In genomic region chr4:154419766-154420165, GRCm38 (mm10) we compare ENCODE assay signal across 22 mouse cellular contexts.
DNase-seq lines count a peak whose midpoint lies in the region; ATAC-seq lines count a peak whose summit lies in the region.
"Had no signal": no experiment of that assay in that cellular context is flagged by ENCODE, and none has a peak within 500 bp of the region (broad histone marks: within the 10 kb centered on the region; RNA-seq: fewer than 3 reads in every experiment).

No protein-coding gene starts in this region.

- WGBS in forebrain, embryonic 15.5 days = 50% methylated on average over 4 of the region's 4 CpGs
- 84% methylated on average over 4 of the region's 4 CpGs for WGBS in forebrain, embryonic 12.5 days
- whole genome bisulfite sequencing in embryonic facial prominence, embryonic 10.5 days = 92% methylated on average over 4 of the region's 4 CpGs
- 77% methylated on average over 4 of the region's 4 CpGs for WGBS in intestine, embryonic 16.5 days

- H3K27me3 ChIP-seq in forebrain, embryonic 15.5 days = no peaks in the 10 kb centered on the region
- H3K27me3 ChIP-seq in forebrain, embryonic 12.5 days = peaks cover 12% of the 10 kb centered on the region; the same call in 1 of the 2 replicates
- H3K27me3 ChIP-seq in embryonic facial prominence, embryonic 10.5 days (replicated peaks; ENCODE audit: low read depth, poor library complexity, severe bottlenecking) = peaks cover 36% of the 10 kb centered on the region
- no peaks in the 10 kb centered on the region for H3K27me3 ChIP-seq in intestine, embryonic 16.5 days (replicated peaks; ENCODE audit: control insufficient read depth, insufficient read depth, low read length)

- H3K4me2 ChIP-seq in forebrain, embryonic 15.5 days (replicated peaks) = no peak overlapping the region
- H3K4me2 ChIP-seq in forebrain, embryonic 12.5 days = no peak overlapping the region
- no peak overlapping the region for H3K4me2 ChIP-seq in intestine, embryonic 16.5 days (ENCODE audit: low read depth, low read length)
- H3K4me2 ChIP-seq: embryonic facial prominence, embryonic 15.5 days; heart, embryonic 15.5 days; hindbrain, embryonic 14.5 days had no signal

- H3K4me1 ChIP-seq in forebrain, embryonic 15.5 days = peaks cover 33% of the 10 kb centered on the region
- peaks cover 31% of the 10 kb centered on the region for H3K4me1 ChIP-seq in forebrain, embryonic 12.5 days
- peaks cover 74% of the 10 kb centered on the region for H3K4me1 ChIP-seq in embryonic facial prominence, embryonic 10.5 days
- peaks cover 14% of the 10 kb centered on the region; the same call in 1 of the 2 replicates for H3K4me1 ChIP-seq in intestine, embryonic 16.5 days (ENCODE audit: control insufficient read depth, insufficient read depth, low read length)

- H3K36me3 ChIP-seq in forebrain, embryonic 15.5 days = no peaks in the 10 kb centered on the region
- peaks cover 9% of the 10 kb centered on the region; the same call in 1 of the 2 replicates for H3K36me3 ChIP-seq in forebrain, embryonic 12.5 days (replicated peaks)
- peaks cover 16% of the 10 kb centered on the region for H3K36me3 ChIP-seq in embryonic facial prominence, embryonic 10.5 days (replicated peaks)
- no peaks in the 10 kb centered on the region for H3K36me3 ChIP-seq in intestine, embryonic 16.5 days (ENCODE audit: control insufficient read depth, insufficient read depth, low read length)
- H3K36me3 ChIP-seq: embryonic facial prominence, embryonic 15.5 days; heart, embryonic 15.5 days; hindbrain, embryonic 10.5 days had no signal

- no peaks in the 10 kb centered on the region for H3K9me3 ChIP-seq in forebrain, embryonic 15.5 days
- H3K9me3 ChIP-seq in forebrain, embryonic 12.5 days = peaks cover 4% of the 10 kb centered on the region; the same call in 1 of the 2 replicates
- peaks cover 5% of the 10 kb centered on the region; the same call in 1 of the 2 replicates for H3K9me3 ChIP-seq in embryonic facial prominence, embryonic 10.5 days
- H3K9me3 ChIP-seq in intestine, embryonic 16.5 days (ENCODE audit: control insufficient read depth, low read length) = 0 out of 2 replicates have a peak, but pooled peaks cover 6% of the 10 kb centered on the region
- H3K9me3 ChIP-seq: embryonic facial prominence, embryonic 15.5 days had no signal

- no peak overlapping the region for H3K9ac ChIP-seq in forebrain, embryonic 15.5 days (replicated peaks)
- H3K9ac ChIP-seq in forebrain, embryonic 12.5 days = no peak overlapping the region
- no peak overlapping the region for H3K9ac ChIP-seq in intestine, embryonic 16.5 days (ENCODE audit: low read depth, low read length)
- H3K9ac ChIP-seq: embryonic facial prominence, embryonic 15.5 days; heart, embryonic 15.5 days; hindbrain, embryonic 14.5 days had no signal

- DNase-seq in ovary, adult 18-20 months (ENCODE audit: low spot score) = peak; percentile 30
- no peak for DNase-seq in ovary, postnatal 36 days (ENCODE audit: low spot score)
- no peak for DNase-seq in embryonic facial prominence, embryonic 10.5 days (ENCODE audit: low spot score)
- DNase-seq in kidney, postnatal 14 days = no peak
- DNase-seq in embryo, embryonic 10 days (ENCODE audit: low spot score) = no peak
- DNase-seq: adrenal gland, adult 2 months; adrenal gland, postnatal 25 days; cerebellum, adult 11-12 months; cerebellum, adult 9-11 months; cerebellum, postnatal 36 days; gastrocnemius, adult 2 months; gastrocnemius, postnatal 25 days; heart, postnatal 14 days; kidney, adult 11 months had no signal

- H3K4me3 ChIP-seq in forebrain, embryonic 15.5 days = no peak overlapping the region
- no peak overlapping the region for H3K4me3 ChIP-seq in forebrain, embryonic 12.5 days (replicated peaks)
- H3K4me3 ChIP-seq in embryonic facial prominence, embryonic 10.5 days = no peak overlapping the region
- no peak overlapping the region for H3K4me3 ChIP-seq in intestine, embryonic 16.5 days (ENCODE audit: low read length)
- H3K4me3 ChIP-seq: embryonic facial prominence, embryonic 15.5 days; erythroblast, embryonic 14.5 days; gastrocnemius, adult 2 months; heart, embryonic 15.5 days; hindbrain, embryonic 10.5 days had no signal

- peak overlapping the region; percentile 41 for H3K27ac ChIP-seq in forebrain, embryonic 15.5 days (replicated peaks)
- no peak overlapping the region for H3K27ac ChIP-seq in forebrain, embryonic 12.5 days
- peak overlapping the region; percentile 61 for H3K27ac ChIP-seq in embryonic facial prominence, embryonic 10.5 days (replicated peaks)
- H3K27ac ChIP-seq in intestine, embryonic 16.5 days (ENCODE audit: low read length) = 0 out of 2 replicates have a peak overlapping the region, but pooled peaks have one; percentile 88
- H3K27ac ChIP-seq: embryonic facial prominence, embryonic 15.5 days; gastrocnemius, adult 2 months; heart, embryonic 15.5 days; hindbrain, embryonic 10.5 days; hindbrain, embryonic 14.5 days had no signal

- ATAC-seq in forebrain, embryonic 15.5 days (replicated peaks) = peak; percentile 39; the same call in 1 of the 2 replicates
- ATAC-seq in forebrain, embryonic 12.5 days (ENCODE audit: low FRiP score) = no peak
- ATAC-seq in intestine, embryonic 16.5 days = no peak
